Mouse (Mus musculus) A20 (cell line): ENCODE measurements around the gene Mfsd14a.
A peak's percentile ranks its signal among the peaks of the same experiment; 100 is the strongest.
"Not testable (repeated sequence)": the region's sequence is repeated elsewhere in the genome, so short reads cannot be mapped to it uniquely, and the experiment has no call there.

Source experiments
- DNase-seq: peaks from one replicate; pipeline ENCODE4 v3.0.0-alpha.2; 2011; ENCODE audit warnings: low read depth, low spot score

The Mfsd14a gene

DNA sequence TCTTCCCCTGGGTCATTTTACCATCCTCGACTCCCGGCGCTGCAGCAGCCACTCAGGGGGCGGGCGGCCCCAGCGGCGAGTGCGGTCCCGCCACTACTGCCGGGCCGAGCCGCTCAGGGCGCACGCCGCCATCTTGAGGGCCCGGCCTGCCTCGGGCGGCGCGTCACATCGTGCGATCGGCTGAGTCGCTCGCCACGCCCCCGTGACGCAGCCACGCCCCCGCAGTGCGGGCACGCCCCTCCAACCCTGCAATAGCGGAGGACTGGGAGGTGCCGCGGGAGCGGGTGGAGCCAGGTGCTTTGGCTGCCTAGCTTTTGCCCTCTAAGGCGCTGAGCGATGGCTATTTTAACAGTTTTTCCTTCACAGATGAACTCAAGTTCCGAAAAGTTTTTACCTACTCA is at the start of gene Mfsd14a:
Gene Mfsd14a, minus strand, starts transcription at position 215 of the 401 bp plus-strand sequence.
- peak; percentile 98 for DNase-seq

DNA sequence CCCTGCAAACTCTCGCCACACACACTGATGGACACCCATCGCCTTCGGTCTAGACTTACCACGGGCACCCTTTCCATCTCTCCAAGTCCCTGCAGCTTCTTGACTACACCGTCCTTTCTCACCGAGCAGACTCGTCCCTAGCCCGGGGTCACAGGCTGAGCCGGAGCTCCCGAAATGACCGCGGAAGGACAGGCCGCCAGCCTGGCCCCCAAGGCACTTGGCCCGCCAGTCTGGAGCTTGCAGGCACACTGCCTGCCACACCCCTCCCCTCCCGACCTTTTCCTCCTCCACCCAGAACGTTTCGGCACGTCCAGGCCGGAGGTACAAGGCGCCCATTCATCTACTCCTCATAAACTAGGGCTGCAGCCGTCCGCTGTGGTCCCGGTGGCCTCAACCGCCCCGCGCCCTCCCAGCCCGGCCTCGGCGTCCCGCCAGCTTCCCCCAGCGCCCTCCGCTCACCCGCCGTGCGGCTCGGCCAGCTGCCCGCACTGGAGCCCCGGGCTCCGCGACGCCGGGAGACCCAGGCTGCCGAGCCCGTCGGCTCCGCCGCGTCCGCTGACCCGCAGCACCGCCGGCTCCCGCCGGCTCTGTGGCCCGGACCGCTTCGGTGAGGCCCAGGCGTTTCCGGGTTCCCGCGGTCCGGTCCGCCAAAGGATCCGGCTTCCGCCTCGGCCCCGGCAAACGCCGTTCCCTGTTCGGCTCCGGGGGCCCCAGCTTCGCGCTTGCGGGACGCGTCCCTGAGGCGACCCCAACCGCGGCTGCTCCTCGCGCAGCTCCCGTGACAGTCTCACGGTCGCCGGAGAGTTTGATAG is 49.4 kb upstream of the Mfsd14a start:
- peak; percentile 84 for DNase-seq

DNA sequence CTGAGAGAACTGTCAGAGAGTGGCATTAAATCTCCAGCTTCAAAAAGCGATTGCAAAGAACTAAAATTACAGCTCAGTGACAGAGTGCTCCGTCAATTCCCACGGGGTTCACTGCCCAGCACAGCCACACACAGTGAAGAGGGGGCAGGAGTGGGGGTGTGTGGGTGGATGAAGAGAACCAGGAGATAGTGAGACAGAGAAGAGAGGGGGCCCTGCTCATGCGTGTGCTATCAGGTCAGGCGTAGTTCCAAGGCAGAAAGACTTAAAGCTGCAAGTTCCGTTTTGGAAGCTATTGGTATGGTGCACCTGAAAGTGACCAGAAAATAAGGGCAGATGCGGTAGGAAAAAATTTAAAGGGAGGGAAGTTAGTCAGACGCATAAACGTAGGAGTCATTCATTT is 48.5 kb upstream of the Mfsd14a start:
- DNase-seq, result peak; percentile 26

DNA sequence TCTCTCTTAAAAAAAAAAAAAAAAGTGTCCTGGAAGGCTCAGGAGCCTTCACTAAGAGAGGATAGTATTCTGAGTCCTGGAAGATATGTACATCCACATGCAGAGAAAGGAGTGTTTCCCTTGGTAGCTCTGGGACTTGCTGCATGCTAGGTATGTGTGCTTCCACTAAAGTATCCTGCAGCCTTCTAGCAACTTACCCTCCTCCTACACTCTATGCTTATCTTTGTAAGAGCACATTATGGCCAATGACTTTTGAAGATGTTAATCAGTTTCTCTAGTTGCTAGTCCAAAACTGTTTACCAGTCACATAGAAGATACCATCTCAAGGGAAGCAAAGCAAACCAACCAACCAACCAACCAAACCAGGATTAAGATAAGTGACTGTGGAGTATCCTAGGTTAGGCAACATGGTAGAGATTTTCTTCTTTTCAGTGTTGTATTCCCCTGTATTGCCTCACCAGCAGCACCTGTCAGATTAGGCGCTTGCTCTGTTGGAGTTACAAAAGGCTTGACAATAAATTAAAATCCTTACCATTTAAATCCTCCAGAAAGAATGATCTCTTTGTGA is 43.2 kb upstream of the Mfsd14a start:
- no peak for DNase-seq

DNA sequence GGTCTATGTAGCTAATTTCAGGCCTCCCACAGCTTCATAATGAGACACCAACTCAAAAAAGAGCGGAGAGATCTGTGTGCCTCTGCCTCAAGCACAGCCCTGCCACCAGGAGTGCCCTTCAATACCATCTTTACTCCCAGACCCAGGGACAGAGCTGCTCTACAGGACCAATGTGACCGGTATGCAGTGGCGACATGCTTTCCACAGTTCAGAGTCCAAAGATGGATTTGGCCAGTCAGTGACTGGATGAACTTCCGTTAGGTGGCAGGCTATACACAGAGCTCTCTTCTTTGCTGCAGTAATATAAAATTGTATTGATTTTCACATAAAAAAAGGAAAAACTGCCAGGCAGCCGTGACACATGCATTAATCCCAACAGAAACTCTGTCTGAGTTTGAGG is 41.4 kb upstream of the Mfsd14a start:
- DNase-seq, result no peak

DNA sequence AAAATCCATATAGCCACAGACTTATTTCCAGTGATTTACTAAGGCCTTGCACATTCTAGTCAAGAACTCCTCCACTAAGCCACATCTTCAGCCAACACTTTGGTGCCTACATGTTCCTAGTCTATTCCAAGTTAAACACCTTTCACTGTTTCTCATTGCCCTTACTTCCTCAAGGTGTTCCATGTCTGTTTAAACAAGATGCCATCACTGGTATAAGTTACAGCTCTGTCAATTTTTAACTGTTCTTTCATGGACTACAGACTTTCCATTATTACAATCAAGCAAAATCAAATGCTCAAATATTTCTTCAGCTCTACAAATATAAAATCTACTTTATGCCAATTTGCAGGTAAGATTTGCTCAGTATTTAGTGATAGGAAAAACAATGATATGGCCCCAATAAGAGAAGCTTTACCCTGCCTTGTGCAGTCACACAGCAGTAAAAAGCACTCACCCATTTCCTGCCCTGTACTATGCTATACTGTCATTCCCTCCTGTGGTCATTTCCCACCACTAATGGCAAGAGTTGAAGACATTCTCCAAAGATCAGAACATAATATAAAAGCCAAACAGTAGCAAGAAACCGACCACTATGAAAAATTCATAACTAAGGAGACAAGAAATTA is 40.3 kb upstream of the Mfsd14a start:
- DNase-seq, result no peak

DNA sequence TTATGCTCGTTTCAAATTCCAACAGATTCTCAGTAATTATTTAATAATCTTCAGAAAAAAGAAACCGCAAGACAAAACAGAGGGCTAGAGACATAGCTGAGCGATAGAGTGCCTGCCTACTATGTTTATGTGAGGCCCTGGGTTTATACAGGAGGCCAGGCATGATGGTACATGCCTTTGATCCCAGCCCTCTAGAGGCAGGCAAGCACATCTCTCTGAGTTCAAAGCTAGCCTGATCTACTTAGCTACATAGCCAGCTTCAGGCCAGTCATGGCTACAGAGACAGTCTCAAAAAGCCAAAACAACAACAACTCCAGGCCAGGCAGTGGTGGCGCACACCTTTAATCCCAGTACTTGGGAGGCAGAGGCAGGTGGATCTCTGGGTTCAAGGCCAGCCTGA is 39.1 kb upstream of the Mfsd14a start:
- DNase-seq, result no peak

DNA sequence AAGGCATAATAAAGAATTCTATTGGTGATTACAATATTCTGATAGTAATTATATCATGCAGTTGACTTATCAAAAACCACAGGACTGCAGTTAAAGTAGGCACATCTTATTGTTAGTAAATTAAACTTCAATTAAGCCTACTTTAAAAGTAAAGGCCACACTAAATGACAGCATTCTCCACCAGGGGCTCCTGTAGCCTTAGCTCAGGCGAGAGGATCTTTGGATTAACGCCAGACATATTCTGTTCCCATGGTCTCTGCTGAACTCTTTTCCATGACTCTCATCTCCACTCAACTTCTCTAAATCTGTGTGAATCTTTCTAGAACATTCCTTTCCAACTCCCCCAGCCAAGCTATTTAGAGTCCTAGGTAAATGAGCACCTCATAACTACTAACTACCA is 36.3 kb upstream of the Mfsd14a start:
- no peak for DNase-seq

DNA sequence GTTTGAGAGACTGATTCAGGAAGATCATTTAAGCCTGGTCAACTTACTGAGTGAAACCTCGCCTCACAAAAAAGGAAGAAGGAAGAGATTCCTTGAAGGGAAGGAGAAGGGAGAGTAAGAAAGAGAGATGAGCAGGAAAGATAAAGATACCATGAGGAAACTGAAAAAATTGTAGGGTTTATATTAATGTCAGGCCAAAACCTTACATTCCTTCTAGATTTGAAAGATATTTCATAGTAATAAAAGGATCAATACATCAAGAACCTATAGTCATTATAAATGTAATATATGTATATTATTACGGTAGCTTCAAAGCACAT is 33.1 kb upstream of the Mfsd14a start:
- DNase-seq, result no peak

DNA sequence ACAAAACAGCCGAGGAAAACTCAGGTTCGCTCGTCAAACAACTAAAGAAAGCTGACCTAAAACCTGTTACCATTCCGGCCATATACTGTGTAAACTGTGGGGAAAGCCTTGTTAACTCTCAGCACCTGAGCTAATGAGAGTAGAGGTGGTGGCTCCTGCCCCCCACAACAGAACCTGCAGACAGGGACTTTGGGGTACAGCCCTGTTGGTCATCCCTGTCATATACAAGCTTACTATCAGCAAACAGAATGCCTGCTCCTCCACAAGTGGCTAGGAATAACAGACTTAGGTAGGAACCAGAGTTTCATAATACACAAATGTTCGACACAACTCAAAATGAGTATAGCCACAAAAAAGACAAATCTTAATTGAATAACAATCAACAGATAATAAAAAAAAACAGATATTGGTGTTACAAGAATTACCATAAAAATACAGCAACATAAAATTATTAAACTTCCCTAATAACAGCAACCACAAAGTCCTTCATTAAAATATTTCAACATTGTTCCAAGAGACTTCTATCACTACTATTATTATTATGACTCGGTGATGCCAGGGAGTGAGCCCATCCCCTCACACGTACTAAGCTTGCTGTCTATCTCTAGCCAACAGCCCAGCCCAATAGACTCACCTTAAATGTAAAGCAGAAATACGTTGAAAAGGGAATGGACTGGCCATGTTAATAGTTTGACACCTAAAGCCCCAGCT is 32.6 kb upstream of the Mfsd14a start:
- no peak for DNase-seq

DNA sequence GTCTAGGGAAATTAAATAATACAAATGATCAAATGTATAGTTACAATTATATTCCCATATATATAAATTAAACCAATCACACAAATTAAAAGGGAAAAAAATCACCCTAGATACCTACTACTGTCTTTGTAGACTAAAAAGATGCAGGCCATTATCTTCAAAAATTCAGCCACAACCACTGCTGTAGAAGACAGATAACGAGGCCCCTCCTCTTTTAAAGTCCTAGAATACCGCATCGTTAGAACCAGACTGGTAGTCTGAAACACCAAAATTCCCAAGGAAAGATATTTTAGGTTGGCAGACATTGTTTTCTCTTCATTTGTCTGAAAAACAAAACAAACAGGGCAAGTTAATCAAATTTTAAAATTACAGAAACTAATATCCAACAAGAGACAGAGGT is 31.8 kb upstream of the Mfsd14a start:
- no peak for DNase-seq

DNA sequence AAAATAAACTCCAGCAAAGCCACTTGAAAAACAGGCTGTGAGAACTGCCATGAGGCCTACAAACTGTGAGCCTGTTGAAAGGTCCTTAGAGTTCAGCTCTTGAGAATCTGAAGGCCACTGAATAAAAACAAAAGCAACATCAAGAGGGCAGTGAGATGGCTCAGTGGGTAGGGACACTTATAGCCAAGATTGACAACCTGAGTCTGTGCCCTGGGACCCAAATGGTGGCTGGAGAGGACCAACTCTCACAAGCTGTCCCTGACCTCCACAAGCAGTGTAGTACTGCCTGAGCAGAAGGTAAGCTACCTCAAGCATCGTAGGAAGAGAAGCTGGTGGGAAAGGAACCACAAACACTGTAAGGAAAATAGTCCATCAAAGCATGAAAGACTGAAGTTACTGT is 18.7 kb upstream of the Mfsd14a start, which contains the start of gene Gm43191:
Gene Gm43191, minus strand, starts transcription at position 101 of the 400 bp plus-strand sequence.
- no peak for DNase-seq

DNA sequence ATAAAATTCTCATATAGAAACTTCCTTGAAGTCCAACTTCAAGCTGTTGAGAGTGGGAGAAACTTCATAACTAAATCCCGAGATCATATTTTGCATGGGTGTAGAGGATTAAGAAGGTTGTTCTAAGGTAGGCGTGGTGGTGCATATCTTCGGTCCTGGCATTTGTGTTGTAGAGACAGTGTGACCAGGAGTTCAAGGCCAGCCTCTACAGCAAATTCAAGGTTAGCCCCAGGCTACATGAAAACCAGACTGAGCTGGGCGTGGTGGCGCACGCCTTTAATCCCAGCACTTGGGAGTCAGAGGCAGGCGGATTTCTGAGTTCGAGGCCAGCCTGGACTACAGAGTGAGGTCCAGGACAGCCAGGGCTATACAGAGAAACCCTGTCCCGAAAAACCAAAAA is 1.8 kb upstream of the Mfsd14a start:
- not testable (repeated sequence) for DNase-seq

DNA sequence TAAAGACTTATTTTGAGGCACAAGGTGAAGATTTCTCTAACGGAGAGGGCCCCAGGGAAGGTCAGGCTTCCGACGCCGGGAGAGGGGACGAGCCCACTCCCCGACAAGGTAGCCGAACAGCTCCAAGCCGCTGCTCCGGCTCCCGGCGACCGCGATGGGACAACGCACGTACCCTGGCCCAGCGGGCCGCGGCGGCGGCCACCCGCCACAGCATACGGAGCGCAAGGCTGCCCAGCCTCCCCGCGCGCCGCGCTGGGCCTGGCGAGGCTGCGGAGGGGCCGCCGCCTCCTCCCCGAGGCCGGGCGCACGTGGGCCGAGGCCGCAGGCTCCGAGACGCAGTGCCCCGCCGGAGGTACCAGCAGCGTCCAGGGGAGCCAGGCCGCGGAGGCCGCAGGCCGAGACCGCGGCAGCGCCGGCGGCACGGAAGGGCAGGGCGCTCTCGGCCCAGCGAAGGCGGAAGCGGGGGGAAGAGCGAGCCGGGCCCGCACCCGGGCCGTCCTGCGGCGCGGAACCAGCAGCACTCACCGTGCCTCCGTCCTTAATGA is 535 bp downstream of the Mfsd14a start:
- no peak for DNase-seq

DNA sequence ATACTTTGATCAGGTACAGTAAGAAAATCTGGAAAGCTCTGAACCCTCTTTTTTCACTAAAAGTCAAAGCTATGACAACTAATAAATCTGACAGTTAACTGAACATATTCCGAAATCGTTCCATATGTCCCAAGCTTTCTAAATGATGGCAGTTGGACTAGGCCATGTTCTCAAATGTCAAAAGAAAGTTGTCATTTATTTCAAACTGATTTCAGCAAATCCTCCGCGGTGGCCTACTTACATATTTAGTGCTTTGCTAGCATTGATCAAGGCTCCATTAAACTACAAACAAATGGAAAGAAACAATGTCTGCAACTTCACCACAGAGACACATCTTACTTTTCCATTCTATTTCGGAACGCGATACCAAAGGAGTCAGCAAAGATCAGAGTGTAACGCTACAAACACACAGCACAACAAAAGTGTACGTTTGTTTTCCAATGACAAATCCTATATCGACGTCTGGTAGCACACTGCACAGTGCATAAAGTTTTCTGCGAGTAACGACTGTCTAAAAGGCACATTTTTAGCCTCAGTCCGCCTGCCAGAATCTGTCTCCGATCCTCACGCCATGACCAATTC is 1.1 kb downstream of the Mfsd14a start:
- peak; percentile 60 for DNase-seq

DNA sequence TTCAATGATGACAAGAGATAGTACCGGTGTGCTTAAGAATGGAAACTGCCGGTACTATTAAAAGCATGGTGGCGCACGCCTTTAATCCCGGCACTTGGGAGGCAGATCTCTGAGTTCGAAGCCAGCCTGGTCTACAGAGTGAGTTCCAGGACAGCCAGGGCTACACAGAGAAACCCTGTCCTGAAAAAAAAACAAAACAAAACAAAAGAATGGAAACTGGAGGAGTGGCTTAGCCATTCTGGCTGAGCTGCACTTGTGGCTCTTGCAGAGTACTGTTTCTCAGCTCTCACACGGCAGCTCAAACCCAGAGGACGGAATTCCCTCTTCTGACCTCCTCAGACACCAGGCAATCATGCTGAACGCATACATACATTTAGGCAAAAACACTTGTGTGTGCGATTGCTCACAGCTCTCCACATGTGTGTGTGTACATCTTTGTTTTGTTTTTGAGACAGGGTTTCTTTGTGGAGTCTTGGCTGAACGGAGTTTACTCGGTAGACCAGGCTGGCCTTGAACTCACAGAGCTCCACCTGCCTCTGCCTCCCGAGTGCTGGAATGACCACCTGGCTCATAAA is 2.5 kb downstream of the Mfsd14a start:
- DNase-seq, result peak; percentile 58

DNA sequence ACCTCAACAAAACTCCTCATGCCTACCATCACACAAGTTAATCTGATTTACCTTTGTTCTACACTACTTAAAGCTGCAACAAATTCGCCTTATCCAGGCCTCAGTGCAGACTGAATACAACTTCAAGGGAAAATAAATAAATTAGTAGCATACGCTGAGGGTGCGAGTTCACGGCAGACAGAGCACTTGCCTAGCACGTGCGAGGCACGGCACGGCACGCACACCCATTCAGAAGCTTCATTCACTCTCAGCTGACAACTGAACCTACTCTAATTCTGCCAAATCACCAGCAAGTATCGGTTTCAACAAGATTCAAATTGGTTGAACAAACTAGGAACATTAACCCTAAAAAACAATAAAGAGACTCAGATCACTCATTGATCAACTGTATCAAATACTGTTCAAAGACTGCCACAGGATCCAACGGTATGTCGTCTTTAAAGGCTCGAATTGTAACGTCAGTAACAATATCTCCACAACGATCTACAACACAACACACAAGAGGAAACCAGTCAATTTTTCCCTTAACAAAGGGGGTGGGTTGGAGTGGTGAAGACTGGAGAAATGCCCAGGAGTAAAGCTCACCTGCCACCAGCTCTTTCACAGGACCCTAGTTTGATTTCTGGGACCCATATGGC is 3.4 kb downstream of the Mfsd14a start:
- peak; percentile 71 for DNase-seq

DNA sequence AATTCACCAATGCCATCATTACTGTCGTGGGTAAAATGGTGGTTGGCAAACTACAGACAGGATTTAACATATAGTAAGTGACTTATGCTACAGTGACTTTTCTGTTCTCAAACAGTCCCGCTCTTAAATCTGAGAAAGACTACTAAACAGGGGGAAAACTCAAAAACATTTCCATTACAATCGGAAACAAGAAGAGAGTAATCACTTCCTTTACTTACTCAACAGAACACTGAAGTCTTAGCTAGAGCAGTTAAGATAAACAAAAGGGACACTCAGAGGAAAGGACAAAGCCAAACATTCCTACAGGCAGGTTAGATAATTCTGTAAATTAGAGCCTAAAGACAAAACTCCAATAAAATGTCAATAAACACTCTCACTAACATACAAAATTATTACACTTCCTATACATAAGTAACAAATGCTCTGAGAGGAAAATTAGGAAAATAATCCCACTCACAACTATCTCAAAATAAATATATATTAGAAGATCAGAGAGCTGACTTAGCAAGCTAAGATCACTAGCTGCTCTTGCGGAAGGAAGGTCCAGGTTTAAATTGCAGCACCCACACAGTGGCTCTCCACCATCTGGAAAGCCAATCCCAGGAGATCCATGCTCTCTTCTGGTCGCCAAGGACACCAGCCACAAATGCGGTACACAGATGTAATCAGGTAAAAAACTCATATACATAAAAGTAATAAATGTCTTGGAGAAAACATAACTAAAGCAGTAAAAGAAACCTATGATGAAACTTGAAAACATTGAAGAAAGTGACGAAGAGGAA is 6.1 kb downstream of the Mfsd14a start:
- no peak for DNase-seq

DNA sequence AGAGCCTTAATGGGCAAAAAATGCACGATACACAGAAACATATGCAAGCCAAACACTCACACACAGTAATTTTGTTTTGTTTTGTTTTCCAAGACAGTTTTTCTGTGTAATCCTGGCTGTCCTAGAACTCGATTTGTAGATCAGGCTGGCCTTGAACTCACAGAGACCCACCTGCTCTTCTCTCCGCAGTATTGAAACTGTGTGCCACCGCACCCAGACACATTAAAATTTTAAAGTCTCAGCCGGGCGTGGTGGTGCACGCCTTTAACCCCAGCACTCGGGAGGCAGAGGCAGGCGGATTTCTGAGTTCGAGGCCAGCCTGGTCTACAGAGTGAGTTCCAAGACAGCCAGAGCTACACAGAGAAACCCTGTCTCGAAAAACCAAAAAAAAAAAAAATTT is 8.4 kb downstream of the Mfsd14a start:
- not testable (repeated sequence) for DNase-seq
